Comparison of ENCODE assay signal across 30 mouse cellular contexts in genomic region chr3:87840858-87841257, GRCm38 (mm10). TPM values are rescaled to one million over a fixed set of nuclear protein-coding genes. Genes with fewer than 3 reads are reported as not detected.
"Had no signal": no experiment of that assay in that cellular context is flagged by ENCODE, and none has a peak within 500 bp of the region (broad histone marks: within the 10 kb centered on the region; RNA-seq: fewer than 3 reads in every experiment).

No protein-coding gene starts in this region.

- DNase-seq: heart, postnatal 14 days; heart, postnatal 36 days; heart, postnatal 4 days; kidney, adult 11 months; kidney, adult 18-20 months; kidney, adult 2 months; kidney, adult 8-10 months; kidney, adult 9 months; kidney, postnatal 10 days; kidney, postnatal 14 days; kidney, postnatal 25 days; kidney, postnatal 36 days; kidney, postnatal 4 days; layer of hippocampus, adult 9-11 months; layer of hippocampus, postnatal 36 days had no signal

- ATAC-seq: hindbrain, embryonic 16.5 days; hindbrain, postnatal 0 days; inflammation-experienced regulatory T-cells, adult 6 months; intestine, embryonic 15.5 days; intestine, embryonic 16.5 days; intestine, postnatal 0 days had no signal

RNA-seq across cellular contexts. Expression of gene Sh2d2a, which starts 5.7 kb away (rescaled TPM):
- total RNA-seq: hindbrain, postnatal 0 days; layer of hippocampus, adult 18-20 months; layer of hippocampus, adult 2 months; layer of hippocampus, adult 8-10 months; layer of hippocampus, postnatal 10 days; layer of hippocampus, postnatal 14 days; layer of hippocampus, postnatal 25 days; layer of hippocampus, postnatal 36 days; left cerebral cortex, adult 18-20 months had no signal

RNA-seq across cellular contexts. Expression of gene Insrr, which starts 44.1 kb away (rescaled TPM):
- total RNA-seq: heart, adult 8-10 months had no signal

RNA-seq across cellular contexts. Expression of gene Ntrk1, which starts 45.9 kb away (rescaled TPM):
- total RNA-seq: hematopoietic stem cell, adult 5-6 weeks had no signal
